ENCODE assay signal across 16 mouse cellular contexts in the genomic region with DNA sequence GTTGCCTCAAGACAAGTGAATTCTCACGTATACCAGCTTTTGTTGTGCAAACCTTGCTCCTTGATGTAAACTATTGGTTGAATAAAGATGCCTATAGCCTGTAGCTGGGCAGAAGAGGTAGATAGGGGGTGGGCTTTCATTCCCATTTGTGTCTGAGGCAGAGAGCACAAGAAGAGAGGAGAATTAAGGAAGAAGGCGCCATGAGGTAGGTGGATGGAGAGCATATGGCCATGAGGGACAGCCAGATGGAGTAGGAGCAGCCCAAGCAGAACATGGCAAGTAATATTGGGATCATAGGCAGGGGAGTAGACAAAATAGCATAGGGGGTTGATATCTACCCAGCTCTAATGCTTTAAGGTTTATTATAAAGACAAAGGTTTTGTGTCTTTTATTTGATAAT.
DNase-seq lines count a peak whose midpoint lies in the region; ATAC-seq and TF ChIP-seq lines count a peak whose summit lies in the region.
"Had no signal": no experiment of that assay in that cellular context is flagged by ENCODE, and none has a peak within 500 bp of the region (broad histone marks: within the 10 kb centered on the region; RNA-seq: fewer than 3 reads in every experiment).

No protein-coding gene starts in this region.

- intact Hi-C loops in heart, postnatal 36 days (cut with DNase I): no loop called here

- H3K27me3 ChIP-seq in forebrain, embryonic 16.5 days (replicated peaks; ENCODE audit: control insufficient read depth, insufficient read depth, low read length): no peaks in the 10 kb centered on the region
- no peaks in the 10 kb centered on the region for H3K27me3 ChIP-seq in forebrain, postnatal 0 days (ENCODE audit: insufficient read depth, low read length)
- H3K27me3 ChIP-seq: liver, embryonic 12.5 days; neural tube, embryonic 12.5 days had no signal

- no peak for DNase-seq in forebrain, postnatal 0 days
- DNase-seq in right cerebral cortex, adult 18-20 months: peak; percentile 43
- no peak for DNase-seq in right cerebral cortex, postnatal 14 days
- DNase-seq in cerebellum, postnatal 10 days: peak; percentile 58 to 63
- no peak for DNase-seq in heart, postnatal 36 days
- no peak for DNase-seq in embryo, embryonic 9.5 days (ENCODE audit: extremely low spot score)
- DNase-seq: gastrocnemius, postnatal 25 days; kidney, adult 18-20 months; kidney, postnatal 36 days; thymus, postnatal 36 days had no signal

- no peaks in the 10 kb centered on the region for H3K36me3 ChIP-seq in forebrain, embryonic 16.5 days (ENCODE audit: control insufficient read depth, insufficient read depth)
- H3K36me3 ChIP-seq in forebrain, postnatal 0 days (ENCODE audit: insufficient read depth): no peaks in the 10 kb centered on the region
- H3K36me3 ChIP-seq: limb, embryonic 10.5 days; liver, embryonic 12.5 days; neural tube, embryonic 12.5 days had no signal

- peak; percentile 50; the same call in 1 of the 2 replicates for ATAC-seq in forebrain, embryonic 16.5 days
- ATAC-seq in forebrain, postnatal 0 days: no peak
- ATAC-seq: activated CD4-positive, CD25-positive, alpha-beta regulatory T cell, adult 4 months; liver, embryonic 12.5 days had no signal

- H3K9ac ChIP-seq in forebrain, embryonic 16.5 days (replicated peaks; ENCODE audit: low read depth, low read length): no peak overlapping the region
- no peak overlapping the region for H3K9ac ChIP-seq in forebrain, postnatal 0 days
- H3K9ac ChIP-seq: liver, embryonic 12.5 days; neural tube, embryonic 12.5 days had no signal

- H3K4me2 ChIP-seq in forebrain, embryonic 16.5 days (ENCODE audit: low read length): no peak overlapping the region
- no peak overlapping the region for H3K4me2 ChIP-seq in forebrain, postnatal 0 days (ENCODE audit: low read depth)
- H3K4me2 ChIP-seq: liver, embryonic 12.5 days; neural tube, embryonic 12.5 days had no signal

- 84% methylated on average over 2 of the region's 2 CpGs for WGBS in forebrain, embryonic 16.5 days
- 77% methylated on average over 2 of the region's 2 CpGs for WGBS in forebrain, postnatal 0 days

- H3K4me3 ChIP-seq in forebrain, embryonic 16.5 days (replicated peaks; ENCODE audit: low read length): no peak overlapping the region
- H3K4me3 ChIP-seq in forebrain, postnatal 0 days (ENCODE audit: low read depth, low read length): no peak overlapping the region
- H3K4me3 ChIP-seq: limb, embryonic 10.5 days; liver, embryonic 12.5 days; neural tube, embryonic 12.5 days had no signal

- peaks cover 6% of the 10 kb centered on the region for H3K4me1 ChIP-seq in forebrain, embryonic 16.5 days (replicated peaks; ENCODE audit: control insufficient read depth, insufficient read depth, low read length)
- H3K4me1 ChIP-seq in forebrain, postnatal 0 days (ENCODE audit: insufficient read depth): no peaks in the 10 kb centered on the region
- H3K4me1 ChIP-seq: limb, embryonic 10.5 days; liver, embryonic 12.5 days; neural tube, embryonic 12.5 days had no signal

- no peak for TF ChIP-seq CTCF in forebrain, postnatal 0 days (IDR thresholded peaks at IDR 0.05; ENCODE audit: low read depth)

- H3K27ac ChIP-seq in forebrain, embryonic 16.5 days (ENCODE audit: low read length): no peak overlapping the region
- H3K27ac ChIP-seq in forebrain, postnatal 0 days (ENCODE audit: low read depth, low read length): no peak overlapping the region
- H3K27ac ChIP-seq: limb, embryonic 10.5 days; liver, embryonic 12.5 days; neural tube, embryonic 12.5 days; stomach, postnatal 0 days had no signal

- H3K9me3 ChIP-seq in forebrain, embryonic 16.5 days (ENCODE audit: control insufficient read depth, low read length): no peaks in the 10 kb centered on the region
- no peaks in the 10 kb centered on the region for H3K9me3 ChIP-seq in forebrain, postnatal 0 days (ENCODE audit: low read length)
- H3K9me3 ChIP-seq: limb, embryonic 10.5 days; liver, embryonic 12.5 days; neural tube, embryonic 12.5 days had no signal

Comparison
In these comparisons a context has a peak if more than half of its experiments do, and no peak if none do; other contexts are left out.
1. DNase-seq: peak in right cerebral cortex, adult 18-20 months (single experiment) and cerebellum, postnatal 10 days (2 of 2); none in forebrain, postnatal 0 days (single experiment), right cerebral cortex, postnatal 14 days (single experiment), heart, postnatal 36 days (0 of 2) and embryo, embryonic 9.5 days (single experiment).